ENCODE assay signal across 23 mouse cellular contexts in the genomic region with DNA sequence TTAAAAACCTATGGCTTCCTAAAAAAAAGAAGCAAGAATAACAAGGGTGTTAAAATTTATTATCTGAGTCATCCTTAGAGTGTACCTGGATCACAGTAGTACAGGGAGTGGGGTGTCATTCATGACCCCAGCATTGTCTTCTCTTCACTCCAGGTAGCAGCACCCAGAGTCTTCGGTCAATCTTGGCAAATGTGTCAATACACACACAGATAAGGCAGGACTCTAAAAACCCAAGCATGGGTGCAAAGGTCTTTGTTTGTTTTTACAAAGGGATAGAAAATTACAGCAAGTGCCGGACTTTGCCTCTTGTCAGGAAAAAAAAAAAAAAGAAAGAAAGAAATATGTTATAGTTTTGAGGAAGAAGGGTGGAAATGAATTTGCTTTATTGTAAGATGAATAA. TPM values are rescaled to one million over a fixed set of nuclear protein-coding genes. Genes with fewer than 3 reads are reported as not detected.
"Had no signal": no experiment of that assay in that cellular context is flagged by ENCODE, and none has a peak within 500 bp of the region (broad histone marks: within the 10 kb centered on the region; RNA-seq: fewer than 3 reads in every experiment).

No protein-coding gene starts in this region.

- H3K4me2 ChIP-seq: lung, embryonic 14.5 days; midbrain, embryonic 12.5 days; neural tube, embryonic 13.5 days; neural tube, embryonic 15.5 days had no signal

- H3K4me1 ChIP-seq: midbrain, embryonic 10.5 days; neural tube, embryonic 13.5 days; neural tube, embryonic 15.5 days had no signal

- H3K9me3 ChIP-seq: midbrain, embryonic 10.5 days had no signal

- H3K4me3 ChIP-seq: midbrain, embryonic 10.5 days; midbrain, embryonic 12.5 days; myocyte; neural tube, embryonic 13.5 days; neural tube, embryonic 15.5 days had no signal

- DNase-seq: lung, adult 18-20 months; lung, embryonic 14.5 days; lung, postnatal 10 days; lung, postnatal 4 days; midbrain, embryonic 14.5 days; retina, postnatal 1 day; right cerebral cortex, adult 18-20 months; right cerebral cortex, postnatal 25 days; right cerebral cortex, postnatal 4 days; spleen, adult 18-20 months; thymus, adult 18-20 months; thymus, postnatal 14 days; thymus, postnatal 36 days had no signal

- H3K9ac ChIP-seq: lung, embryonic 14.5 days; midbrain, embryonic 12.5 days; neural tube, embryonic 13.5 days; neural tube, embryonic 15.5 days had no signal

- ATAC-seq: midbrain, embryonic 16.5 days had no signal

- H3K27me3 ChIP-seq: neural tube, embryonic 13.5 days had no signal

- H3K27ac ChIP-seq: midbrain, embryonic 10.5 days; midbrain, embryonic 12.5 days; neural tube, embryonic 13.5 days; neural tube, embryonic 15.5 days had no signal

- H3K36me3 ChIP-seq: midbrain, embryonic 10.5 days; midbrain, embryonic 12.5 days; neural tube, embryonic 13.5 days; neural tube, embryonic 15.5 days had no signal

RNA-seq across cellular contexts. Expression of a gene that starts 57.3 kb away (rescaled TPM):
- total RNA-seq: megakaryocyte, adult 5-6 weeks; megakaryocyte-erythroid progenitor cell, adult 5-6 weeks had no signal
- polyA plus RNA-seq: small intestine, adult 2 months; stomach, embryonic 14.5 days had no signal
